Mouse (Mus musculus): Measurements from ENCODE around the gene Rere.

The Rere gene

GRCm38 (mm10) chr4:150619011-150619410, 337.6 kb downstream of the Rere start:
- no peak for DNase-seq (ENCODE audit: low read depth, low spot score)
- Histone ChIP-seq H3K36me3 (ENCODE audit: control insufficient read depth, insufficient read depth, low read length, poor library complexity, severe bottlenecking) (peaks cover 37% of the 10 kb centered on the region), H3K27me3 (ENCODE audit: control insufficient read depth, insufficient read depth, low read length, poor library complexity, severe bottlenecking) (no peaks in the 10 kb centered on the region)

DNA sequence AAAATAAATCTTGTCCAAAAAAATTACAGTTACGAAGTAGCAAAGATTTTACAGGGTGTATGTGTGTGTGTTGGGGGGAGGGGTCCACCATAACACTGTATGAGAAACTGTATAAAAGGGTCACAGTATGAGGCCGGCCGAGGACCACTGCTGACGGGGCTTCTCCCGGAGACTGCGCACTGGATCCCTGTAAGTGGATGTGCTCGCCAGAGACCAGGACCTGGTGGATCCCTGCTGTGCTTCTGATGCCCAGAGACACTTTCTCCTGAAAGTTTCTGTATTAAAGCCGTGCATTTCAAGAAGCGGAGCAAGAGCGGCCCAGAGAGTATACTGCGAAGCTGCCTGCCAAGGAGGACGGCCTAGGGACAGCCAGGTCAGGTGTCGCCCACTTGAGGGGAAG, 341.2 kb downstream of the Rere start:
- H3K36me3 ChIP-seq (ENCODE audit: control insufficient read depth, insufficient read depth, low read length, poor library complexity, severe bottlenecking): peaks cover 13% of the 10 kb centered on the region
- DNase-seq (ENCODE audit: low read depth, low spot score): no peak
- no peaks in the 10 kb centered on the region for H3K27me3 ChIP-seq (ENCODE audit: control insufficient read depth, insufficient read depth, low read length, poor library complexity, severe bottlenecking)

DNA sequence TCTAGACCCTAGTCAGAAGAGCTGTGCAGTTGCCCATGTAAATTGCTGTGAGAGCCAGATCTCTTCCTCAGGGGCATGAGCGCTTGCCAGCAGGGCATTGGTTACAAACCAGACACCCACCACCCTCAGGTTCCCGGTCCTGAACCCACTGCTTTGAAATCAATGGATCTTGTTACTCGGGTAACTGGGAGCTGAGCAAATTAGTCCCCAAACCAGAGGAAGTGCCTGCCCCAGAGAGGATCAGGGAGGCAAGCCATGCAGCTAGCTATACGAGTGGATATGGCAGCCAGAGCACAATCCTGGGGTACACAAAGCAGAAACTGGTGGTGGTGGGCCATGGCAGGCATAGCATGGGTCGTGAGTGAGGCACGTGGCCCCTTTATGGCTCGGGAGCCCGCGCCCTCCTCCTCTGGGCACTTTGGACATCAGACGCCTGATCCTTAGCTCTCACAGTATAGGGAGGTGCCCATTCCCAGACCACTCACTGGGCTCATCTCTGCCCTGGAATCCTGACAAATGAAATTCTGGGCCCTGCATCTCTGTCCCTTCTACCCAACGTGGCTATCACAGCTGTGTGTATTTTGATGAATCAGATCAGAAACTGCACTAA, 342.9 kb downstream of the Rere start:
- Histone ChIP-seq H3K27me3 (ENCODE audit: control insufficient read depth, insufficient read depth, low read length, poor library complexity, severe bottlenecking) (no peaks in the 10 kb centered on the region), H3K36me3 (ENCODE audit: control insufficient read depth, insufficient read depth, low read length, poor library complexity, severe bottlenecking) (peaks cover 8% of the 10 kb centered on the region)
- DNase-seq (ENCODE audit: low read depth, low spot score): no peak

GRCm38 (mm10) chr4:150624933-150625332, 343.5 kb downstream of the Rere start:
- no peak for DNase-seq (ENCODE audit: low read depth, low spot score)
- H3K27me3 ChIP-seq (ENCODE audit: control insufficient read depth, insufficient read depth, low read length, poor library complexity, severe bottlenecking): no peaks in the 10 kb centered on the region
- peaks cover 7% of the 10 kb centered on the region; the same call in 1 of the 2 replicates for H3K36me3 ChIP-seq (ENCODE audit: control insufficient read depth, insufficient read depth, low read length, poor library complexity, severe bottlenecking)

GRCm38 (mm10) chr4:150625425-150625824, 344.0 kb downstream of the Rere start:
- peak; percentile 66 for DNase-seq (ENCODE audit: low read depth, low spot score)
- peaks cover 7% of the 10 kb centered on the region; the same call in 1 of the 2 replicates for H3K36me3 ChIP-seq (ENCODE audit: control insufficient read depth, insufficient read depth, low read length, poor library complexity, severe bottlenecking)

DNA sequence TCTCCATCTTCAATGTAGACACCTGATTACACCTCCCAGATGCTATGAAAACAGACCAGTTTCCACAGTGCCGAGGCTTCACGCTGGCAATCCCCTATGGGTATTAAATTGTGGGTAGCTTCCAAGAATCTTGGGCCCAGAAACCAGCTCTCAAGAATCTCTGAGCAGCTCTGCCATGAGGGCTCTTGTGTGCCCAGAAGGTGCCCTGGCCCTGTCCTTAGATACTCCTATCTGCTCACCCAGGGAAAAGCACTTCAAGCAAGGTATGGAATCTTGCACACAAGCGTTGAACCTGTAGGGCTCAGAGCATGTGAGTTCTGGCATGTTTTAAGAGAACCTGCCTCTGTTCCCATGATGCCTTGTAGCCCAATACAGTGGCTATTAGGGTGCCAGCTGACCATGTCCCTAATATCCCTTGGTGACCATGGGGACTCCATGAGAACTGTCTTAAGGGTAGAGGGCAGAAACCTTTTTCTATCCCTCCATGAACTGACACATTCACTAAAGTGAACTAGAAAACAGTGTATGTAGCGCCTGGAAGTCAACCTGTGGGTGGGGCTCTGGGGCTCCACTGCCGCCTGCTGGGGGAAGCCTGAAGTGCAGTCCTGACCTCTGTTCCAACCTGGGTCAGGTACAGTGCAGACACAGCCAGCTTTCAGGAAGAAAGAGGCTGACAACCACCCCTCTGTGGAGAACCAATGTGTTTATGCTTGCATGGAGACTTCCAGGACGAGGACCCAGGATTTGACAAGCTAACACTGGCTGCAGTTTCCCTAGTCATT, 344.7 kb downstream of the Rere start:
- peak; percentile 82 for DNase-seq (ENCODE audit: low read depth, low spot score)
- H3K27me3 ChIP-seq (ENCODE audit: control insufficient read depth, insufficient read depth, low read length, poor library complexity, severe bottlenecking): no peaks in the 10 kb centered on the region
- H3K36me3 ChIP-seq (ENCODE audit: control insufficient read depth, insufficient read depth, low read length, poor library complexity, severe bottlenecking): peaks cover 6% of the 10 kb centered on the region; the same call in 1 of the 2 replicates

More at GRCm38 (mm10) chr4:150625425-150625824, 344.0 kb downstream of the Rere start:
- H3K27me3 ChIP-seq (ENCODE audit: control insufficient read depth, insufficient read depth, low read length, poor library complexity, severe bottlenecking): no peaks in the 10 kb centered on the region

DNA sequence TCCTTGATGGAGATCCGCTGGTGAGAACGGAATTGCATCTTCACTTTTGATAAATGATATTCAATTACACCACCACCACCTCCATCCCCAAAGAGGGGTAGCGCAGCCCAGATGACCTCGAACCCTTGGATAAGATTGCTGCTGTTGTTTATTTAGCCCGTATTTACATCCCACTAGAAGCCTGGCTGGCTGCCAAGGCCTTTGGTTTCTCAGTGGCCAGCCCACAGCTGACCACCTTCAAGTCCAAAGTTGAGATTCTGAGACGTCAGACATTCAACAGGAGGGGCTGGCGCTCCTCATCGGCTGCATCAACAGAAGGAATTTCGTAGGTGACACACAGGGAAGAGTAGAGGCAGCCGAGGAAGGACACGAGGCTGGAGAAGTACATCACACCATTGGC, 347.8 kb downstream of the Rere start:
- DNase-seq (ENCODE audit: low read depth, low spot score): no peak
- Histone ChIP-seq H3K36me3 (ENCODE audit: control insufficient read depth, insufficient read depth, low read length, poor library complexity, severe bottlenecking) (no peaks in the 10 kb centered on the region), H3K27me3 (ENCODE audit: control insufficient read depth, insufficient read depth, low read length, poor library complexity, severe bottlenecking) (no peaks in the 10 kb centered on the region)

- DNase-seq (ENCODE audit: low read depth, low spot score): no peak
- Histone ChIP-seq H3K36me3 (ENCODE audit: control insufficient read depth, insufficient read depth, low read length, poor library complexity, severe bottlenecking) (no peaks in the 10 kb centered on the region), H3K27me3 (ENCODE audit: control insufficient read depth, insufficient read depth, low read length, poor library complexity, severe bottlenecking) (no peaks in the 10 kb centered on the region)
These were observed 354.1 kb downstream of the Rere start for GRCm38 (mm10) chr4:150635568-150635967.

- H3K27me3 ChIP-seq (ENCODE audit: control insufficient read depth, insufficient read depth, low read length, poor library complexity, severe bottlenecking): no peaks in the 10 kb centered on the region
- no peaks in the 10 kb centered on the region for H3K36me3 ChIP-seq (ENCODE audit: control insufficient read depth, insufficient read depth, low read length, poor library complexity, severe bottlenecking)
- no peak for DNase-seq (ENCODE audit: low read depth, low spot score)
These were observed 355.2 kb downstream of the Rere start for GRCm38 (mm10) chr4:150636635-150637034.

GRCm38 (mm10) chr4:150644299-150644698, 362.9 kb downstream of the Rere start:
- Histone ChIP-seq H3K36me3 (ENCODE audit: control insufficient read depth, insufficient read depth, low read length, poor library complexity, severe bottlenecking) (no peaks in the 10 kb centered on the region), H3K27me3 (ENCODE audit: control insufficient read depth, insufficient read depth, low read length, poor library complexity, severe bottlenecking) (no peaks in the 10 kb centered on the region)
- no peak for DNase-seq (ENCODE audit: low read depth, low spot score)

GRCm38 (mm10) chr4:150649327-150649726, 367.9 kb downstream of the Rere start:
- DNase-seq (ENCODE audit: low read depth, low spot score): no peak
- Histone ChIP-seq H3K36me3 (ENCODE audit: control insufficient read depth, insufficient read depth, low read length, poor library complexity, severe bottlenecking) (no peaks in the 10 kb centered on the region), H3K27me3 (ENCODE audit: control insufficient read depth, insufficient read depth, low read length, poor library complexity, severe bottlenecking) (no peaks in the 10 kb centered on the region; the same call in 1 of the 2 replicates)

GRCm38 (mm10) chr4:150651390-150652277, 370.2 kb downstream of the Rere start, which contains the start of gene Slc45a1:
Slc45a1 (minus strand) TSS chr4:150652174.
- Histone ChIP-seq H3K36me3 (ENCODE audit: control insufficient read depth, insufficient read depth, low read length, poor library complexity, severe bottlenecking) (no peaks in the 10 kb centered on the region), H3K27me3 (ENCODE audit: control insufficient read depth, insufficient read depth, low read length, poor library complexity, severe bottlenecking) (no peaks in the 10 kb centered on the region; the same call in 1 of the 2 replicates)
- no peak for DNase-seq (ENCODE audit: low read depth, low spot score)

GRCm38 (mm10) chr4:150653072-150653599, 371.7 kb downstream of the Rere start:
- no peaks in the 10 kb centered on the region; the same call in 1 of the 2 replicates for H3K27me3 ChIP-seq (ENCODE audit: control insufficient read depth, insufficient read depth, low read length, poor library complexity, severe bottlenecking)
- no peaks in the 10 kb centered on the region for H3K36me3 ChIP-seq (ENCODE audit: control insufficient read depth, insufficient read depth, low read length, poor library complexity, severe bottlenecking)
- DNase-seq (ENCODE audit: low read depth, low spot score): no peak

GRCm38 (mm10) chr4:150655989-150656388, 374.5 kb downstream of the Rere start:
- peak; percentile 83 for DNase-seq (ENCODE audit: low read depth, low spot score)
- H3K36me3 ChIP-seq (ENCODE audit: control insufficient read depth, insufficient read depth, low read length, poor library complexity, severe bottlenecking): no peaks in the 10 kb centered on the region
- no peaks in the 10 kb centered on the region; the same call in 1 of the 2 replicates for H3K27me3 ChIP-seq (ENCODE audit: control insufficient read depth, insufficient read depth, low read length, poor library complexity, severe bottlenecking)
